Comparison of ENCODE assay signal across 28 mouse cellular contexts in genomic region chr7:19051161-19051560, GRCm38 (mm10). TPM values are rescaled to one million over a fixed set of nuclear protein-coding genes. Genes with fewer than 3 reads are reported as not detected.
"Had no signal": no experiment of that assay in that cellular context is flagged by ENCODE, and none has a peak within 500 bp of the region (broad histone marks: within the 10 kb centered on the region; RNA-seq: fewer than 3 reads in every experiment).

No protein-coding gene starts in this region.

- H3K9me3 ChIP-seq: intestine, embryonic 15.5 days; kidney, embryonic 15.5 days; limb, embryonic 12.5 days; limb, embryonic 15.5 days; liver, embryonic 13.5 days; lung, embryonic 15.5 days; midbrain, embryonic 12.5 days; midbrain, embryonic 15.5 days; neural tube, embryonic 12.5 days; neural tube, embryonic 15.5 days; stomach, embryonic 15.5 days had no signal

- ATAC-seq: intestine, embryonic 15.5 days; midbrain, embryonic 15.5 days had no signal

- H3K27ac ChIP-seq: intestine, embryonic 15.5 days; kidney, embryonic 15.5 days; limb, embryonic 12.5 days; limb, embryonic 15.5 days; liver, embryonic 13.5 days; lung, embryonic 15.5 days; midbrain, embryonic 12.5 days; midbrain, embryonic 15.5 days; neural tube, embryonic 12.5 days; neural tube, embryonic 15.5 days; stomach, embryonic 15.5 days had no signal

- DNase-seq: kidney, adult 11 months; kidney, adult 8-10 months; kidney, postnatal 10 days; layer of hippocampus, adult 9-11 months; left cerebral cortex, postnatal 4 days; liver, embryonic 13.5 days; lung, postnatal 10 days; lung, postnatal 36 days; retina, postnatal 1 day; right cerebral cortex, postnatal 25 days; spleen, adult 18-20 months; thymus, adult 2 months; thymus, postnatal 14 days; thymus, postnatal 4 days had no signal

- H3K4me1 ChIP-seq: liver, embryonic 13.5 days; lung, embryonic 15.5 days had no signal

- H3K9ac ChIP-seq: intestine, embryonic 15.5 days; kidney, embryonic 15.5 days; limb, embryonic 12.5 days; limb, embryonic 15.5 days; liver, embryonic 13.5 days; lung, embryonic 15.5 days; midbrain, embryonic 12.5 days; midbrain, embryonic 15.5 days; neural tube, embryonic 12.5 days; neural tube, embryonic 15.5 days; stomach, embryonic 15.5 days had no signal

- H3K4me2 ChIP-seq: intestine, embryonic 15.5 days; kidney, embryonic 15.5 days; limb, embryonic 12.5 days; limb, embryonic 15.5 days; liver, embryonic 13.5 days; lung, embryonic 15.5 days; midbrain, embryonic 12.5 days; midbrain, embryonic 15.5 days; neural tube, embryonic 12.5 days; neural tube, embryonic 15.5 days; stomach, embryonic 15.5 days had no signal

- H3K4me3 ChIP-seq: intestine, embryonic 15.5 days; kidney, embryonic 15.5 days; limb, embryonic 12.5 days; limb, embryonic 15.5 days; liver, embryonic 13.5 days; lung, embryonic 15.5 days; midbrain, embryonic 12.5 days; midbrain, embryonic 15.5 days; neural tube, embryonic 12.5 days; neural tube, embryonic 15.5 days; stomach, embryonic 15.5 days had no signal

- H3K27me3 ChIP-seq: intestine, embryonic 15.5 days; kidney, embryonic 15.5 days; limb, embryonic 12.5 days; limb, embryonic 15.5 days; liver, embryonic 13.5 days; lung, embryonic 15.5 days; midbrain, embryonic 12.5 days; midbrain, embryonic 15.5 days; neural tube, embryonic 12.5 days; neural tube, embryonic 15.5 days; stomach, embryonic 15.5 days had no signal

RNA-seq across cellular contexts. Expression of gene Rsph6a, which starts 3.3 kb away (rescaled TPM):
- polyA plus RNA-seq: intestine, embryonic 15.5 days; kidney, embryonic 15.5 days; limb, embryonic 12.5 days; limb, embryonic 15.5 days; liver, embryonic 13.5 days; liver, embryonic 16.5 days; lung, embryonic 15.5 days; midbrain, embryonic 12.5 days; neural tube, embryonic 12.5 days; stomach, embryonic 15.5 days had no signal

RNA-seq across cellular contexts. Expression of gene Foxa3, which starts 27.8 kb away (rescaled TPM):
- total RNA-seq: layer of hippocampus, postnatal 25 days; left cerebral cortex, adult 18-20 months; left cerebral cortex, postnatal 14 days; left cerebral cortex, postnatal 4 days had no signal
- polyA plus RNA-seq: midbrain, embryonic 15.5 days had no signal
